Mouse (Mus musculus): ENCODE results near the gene Rnaset2a. TPM values are rescaled to one million over a fixed set of nuclear protein-coding genes. Genes with fewer than 3 reads are reported as not detected.
"Not testable (repeated sequence)": the region's sequence is repeated elsewhere in the genome, so short reads cannot be mapped to it uniquely, and the experiment has no call there.

The Rnaset2a gene
- polyA plus RNA-seq, 1 experiment from 2014 or later, result 12.0 TPM

DNA sequence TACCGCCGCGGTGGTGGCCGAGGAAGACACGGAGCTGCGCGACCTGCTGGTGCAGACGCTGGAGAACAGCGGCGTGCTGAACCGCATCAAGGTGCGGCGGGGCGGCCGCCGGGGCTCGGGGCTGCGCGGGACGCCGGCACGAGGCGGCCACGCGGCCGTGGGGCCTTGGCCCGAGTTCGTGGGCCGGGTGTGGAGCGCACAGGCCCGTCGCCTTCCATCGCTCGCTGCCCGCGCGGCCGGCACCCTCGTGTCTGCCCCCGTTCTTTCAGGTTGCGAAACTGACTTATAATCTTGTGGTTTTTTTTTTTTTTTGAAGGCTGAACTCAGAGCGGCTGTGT, 17.7 kb upstream of the Rnaset2a start:
- H3K27me3 ChIP-seq; H3K4me1 ChIP-seq; ATAC-seq (replicated peaks); H3K9me3 ChIP-seq: not testable (repeated sequence)
- H3K27ac ChIP-seq (replicated peaks), result 0 out of 2 replicates have a peak overlapping the region, but pooled peaks have one; percentile 43
- peaks cover 14% of the 10 kb centered on the region for H3K36me3 ChIP-seq
- peak overlapping the region; percentile 55 for H3K4me3 ChIP-seq
- WGBS, result under 1% methylated on average over 37 of the region's 42 CpGs
- peak overlapping the region; percentile 49 for H3K9ac ChIP-seq (replicated peaks)
- H3K4me2 ChIP-seq (replicated peaks), result peak overlapping the region; percentile 39

DNA sequence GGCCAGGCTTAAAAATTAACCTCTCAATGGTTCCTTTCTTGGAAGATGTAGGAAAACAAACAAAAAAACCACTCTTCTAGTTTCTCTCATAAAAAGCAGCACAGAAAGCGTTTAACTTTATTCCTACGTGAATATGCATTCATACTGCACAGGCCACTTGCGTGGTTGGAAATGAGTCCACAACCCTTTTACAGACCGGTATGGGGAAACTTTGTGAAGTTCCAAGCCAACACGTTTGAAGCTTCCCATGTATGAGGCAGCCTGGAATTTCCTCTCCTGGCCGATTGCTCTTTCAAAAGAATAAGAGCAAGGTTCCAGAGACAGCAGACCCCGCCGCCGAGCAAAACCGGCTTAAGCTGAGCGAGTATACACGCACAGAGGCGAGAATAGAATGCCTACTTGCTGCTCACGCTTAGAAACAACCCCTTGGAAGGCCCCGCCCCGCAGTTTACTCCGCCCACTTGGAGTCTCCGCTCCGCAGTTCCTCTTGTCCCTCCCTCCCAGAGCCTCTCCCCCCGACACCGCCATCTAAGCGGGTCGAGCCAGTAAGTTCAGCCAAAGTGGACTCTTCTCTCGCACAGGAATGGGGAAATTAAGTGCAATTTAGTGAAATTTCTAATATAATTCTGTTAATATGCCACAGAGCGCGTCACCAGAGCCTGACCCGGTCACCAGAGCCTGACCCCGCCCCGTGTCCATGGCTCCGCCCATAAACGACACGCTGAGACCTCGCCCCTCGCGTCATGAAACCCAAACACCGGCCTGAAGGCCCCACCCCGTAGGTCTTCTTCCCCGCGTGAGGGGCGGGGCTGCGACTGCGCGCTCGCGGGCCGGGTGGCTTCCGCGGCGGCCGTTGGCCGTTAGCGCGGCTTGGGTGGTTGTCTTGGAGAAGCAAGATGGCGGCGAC, 17.1 kb upstream of the Rnaset2a start, which contains the start of gene Fgfr1op:
Gene Fgfr1op (plus strand): TSS at position 801 of the 907 bp plus-strand sequence.
- peak within 1 kb of the TSS; percentile 55 for H3K4me3 ChIP-seq
- H3K9ac ChIP-seq (replicated peaks), result peak within 1 kb of the TSS; percentile 49
- not testable (repeated sequence) for H3K36me3 ChIP-seq, H3K4me1 ChIP-seq, H3K9me3 ChIP-seq, H3K27me3 ChIP-seq
- peak; percentile 97 for ATAC-seq (replicated peaks)
- H3K27ac ChIP-seq (replicated peaks), result 0 out of 2 replicates have a peak within 1 kb of the TSS, but pooled peaks have one; percentile 43
- 1% methylated on average over 21 of the region's 55 CpGs for WGBS
- peak within 1 kb of the TSS; percentile 39 for H3K4me2 ChIP-seq (replicated peaks)

DNA sequence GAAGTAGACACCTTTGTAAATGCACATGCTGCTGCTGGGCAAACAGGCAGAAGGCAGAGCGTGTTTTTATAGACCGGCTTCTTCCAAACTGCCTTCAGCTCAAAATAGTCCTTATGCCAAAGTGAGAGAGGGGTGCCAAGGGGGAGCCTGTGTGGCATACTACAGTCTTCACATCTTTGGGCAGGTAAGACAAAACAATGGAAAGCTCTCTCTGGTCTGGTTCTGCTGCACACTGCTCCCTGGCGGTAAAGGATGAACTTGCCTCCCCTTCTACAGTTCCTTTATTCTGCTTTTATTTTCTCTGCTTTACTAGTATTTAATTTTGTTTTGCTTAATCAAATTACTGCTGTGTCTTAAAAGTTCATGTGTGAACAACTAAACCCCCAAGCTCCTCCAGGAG, 13.1 kb upstream of the Rnaset2a start:
- H3K4me3 ChIP-seq; H3K27ac ChIP-seq (replicated peaks); H3K27me3 ChIP-seq; H3K36me3 ChIP-seq; H3K4me1 ChIP-seq; H3K9me3 ChIP-seq; H3K9ac ChIP-seq (replicated peaks); ATAC-seq (replicated peaks); H3K4me2 ChIP-seq (replicated peaks): not testable (repeated sequence)
- 59% methylated on average over 3 of the region's 3 CpGs for WGBS

DNA sequence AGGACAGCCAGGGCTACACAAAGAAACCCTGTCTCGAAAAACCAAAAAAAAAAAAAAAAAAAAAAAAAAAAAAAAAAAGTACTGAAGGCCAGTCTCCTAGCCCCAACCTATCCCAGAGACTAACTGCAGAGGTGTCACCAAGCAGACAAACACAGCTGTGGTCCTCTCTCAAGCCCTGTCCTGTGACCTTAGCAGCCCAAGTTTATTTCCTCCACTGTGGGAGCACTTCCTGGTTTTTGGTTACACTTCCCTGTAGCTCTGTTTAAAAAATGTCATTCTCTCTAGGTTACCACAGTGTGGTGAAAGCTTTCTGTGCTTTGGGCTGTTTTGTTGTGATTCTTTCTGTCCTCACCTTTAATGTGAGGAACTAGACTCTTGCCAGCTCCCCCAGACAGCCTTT, 10.7 kb upstream of the Rnaset2a start:
- no CpG with 5 or more reads among the region's 1 CpGs for WGBS
- not testable (repeated sequence) for H3K27me3 ChIP-seq; H3K27ac ChIP-seq (replicated peaks); H3K36me3 ChIP-seq; H3K4me3 ChIP-seq; H3K9ac ChIP-seq (replicated peaks); H3K9me3 ChIP-seq; H3K4me2 ChIP-seq (replicated peaks); ATAC-seq (replicated peaks); H3K4me1 ChIP-seq

DNA sequence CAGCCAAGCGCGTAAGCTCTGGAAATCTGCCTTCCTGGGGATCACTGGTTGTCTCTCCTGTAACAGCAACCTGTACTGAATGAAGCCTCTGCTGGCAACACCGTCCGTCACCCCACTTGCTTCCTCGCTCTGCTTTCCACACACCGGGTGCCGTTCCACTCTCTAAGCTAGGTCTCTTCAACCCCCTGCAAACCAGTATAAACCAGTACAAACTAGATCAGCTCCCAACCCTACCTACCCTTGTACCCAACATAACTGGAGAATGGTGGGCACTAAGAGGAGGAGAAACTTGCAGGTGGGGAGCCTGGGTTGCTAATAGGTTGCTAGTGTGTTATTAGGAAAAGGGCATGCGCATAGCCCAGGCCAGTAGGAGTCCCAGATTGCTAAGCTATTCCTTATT, 8.1 kb upstream of the Rnaset2a start:
- not testable (repeated sequence) for H3K9me3 ChIP-seq; H3K4me2 ChIP-seq (replicated peaks); H3K27me3 ChIP-seq; H3K27ac ChIP-seq (replicated peaks); H3K4me3 ChIP-seq; H3K36me3 ChIP-seq; ATAC-seq (replicated peaks); H3K4me1 ChIP-seq; H3K9ac ChIP-seq (replicated peaks)
- WGBS, result 100% methylated on average over 1 of the region's 8 CpGs

DNA sequence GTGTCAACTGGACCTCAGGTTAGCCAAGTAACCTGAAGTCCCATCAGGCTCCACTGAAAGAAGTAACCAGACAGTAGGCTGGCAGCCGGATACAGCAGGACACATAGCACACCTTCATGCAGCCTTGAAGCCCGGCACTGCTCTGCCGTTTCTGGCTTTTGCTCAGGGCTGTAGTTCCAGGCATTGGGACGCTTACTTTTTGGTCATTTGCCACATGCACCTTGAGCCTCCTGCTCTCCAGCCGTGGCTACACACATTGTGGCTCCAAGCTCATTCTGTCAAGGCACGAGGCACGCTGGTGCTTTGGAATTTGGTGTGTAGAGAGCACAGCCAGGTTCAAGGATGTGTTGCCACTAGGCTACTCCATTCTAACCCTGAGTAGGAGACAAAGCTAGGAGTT, 7.1 kb upstream of the Rnaset2a start:
- not testable (repeated sequence) for H3K4me3 ChIP-seq; H3K27me3 ChIP-seq; H3K4me2 ChIP-seq (replicated peaks); ATAC-seq (replicated peaks); H3K36me3 ChIP-seq; H3K4me1 ChIP-seq; H3K9me3 ChIP-seq; H3K27ac ChIP-seq (replicated peaks); H3K9ac ChIP-seq (replicated peaks)
- 88% methylated on average over 7 of the region's 7 CpGs for WGBS

GRCm38 (mm10) chr17:8146931-8147330, 966 bp downstream of the Rnaset2a start:
- H3K27ac ChIP-seq (replicated peaks); H3K4me1 ChIP-seq; H3K27me3 ChIP-seq; H3K9me3 ChIP-seq; H3K36me3 ChIP-seq: not testable (repeated sequence)
- Histone ChIP-seq H3K4me3 (peak overlapping the region; percentile 51), H3K9ac (replicated peaks) (peak overlapping the region; percentile 64; the same call in 1 of the 2 replicates), H3K4me2 (replicated peaks) (peak overlapping the region; percentile 61)
- ATAC-seq (replicated peaks), result peak; percentile 11; the same call in 1 of the 2 replicates
- 19% methylated on average over 5 of the region's 5 CpGs for WGBS

- not testable (repeated sequence) for H3K27ac ChIP-seq (replicated peaks); H3K36me3 ChIP-seq; H3K27me3 ChIP-seq; ATAC-seq (replicated peaks); H3K9ac ChIP-seq (replicated peaks); H3K4me3 ChIP-seq; H3K9me3 ChIP-seq; H3K4me1 ChIP-seq; H3K4me2 ChIP-seq (replicated peaks)
- WGBS, result 37% methylated on average over 11 of the region's 14 CpGs
Measured at GRCm38 (mm10) chr17:8143802-8144673, 3.9 kb downstream of the Rnaset2a start.

DNA sequence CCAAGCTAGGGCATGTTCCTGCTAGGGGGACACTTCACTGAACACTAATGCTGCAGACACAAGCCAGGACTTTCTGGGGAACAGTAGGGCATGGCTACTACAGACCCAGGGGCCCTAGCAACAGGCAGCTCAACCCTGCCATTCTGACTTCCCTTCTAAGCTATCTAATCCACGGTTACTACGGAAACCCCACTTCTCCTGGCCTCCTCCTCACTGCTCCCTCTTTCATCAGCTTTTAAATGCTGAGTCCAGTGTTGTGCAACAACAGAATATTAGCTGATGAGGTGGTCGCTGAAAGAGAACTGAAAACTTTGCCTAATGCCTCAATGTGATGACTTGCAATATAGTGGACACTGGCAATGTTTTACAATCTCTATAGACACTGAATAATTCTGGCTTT, 7.7 kb downstream of the Rnaset2a start:
- not testable (repeated sequence) for ATAC-seq (replicated peaks); H3K4me1 ChIP-seq; H3K4me2 ChIP-seq (replicated peaks); H3K27ac ChIP-seq (replicated peaks); H3K9me3 ChIP-seq; H3K27me3 ChIP-seq; H3K9ac ChIP-seq (replicated peaks); H3K4me3 ChIP-seq; H3K36me3 ChIP-seq
- WGBS, result 31% methylated on average over 3 of the region's 3 CpGs

DNA sequence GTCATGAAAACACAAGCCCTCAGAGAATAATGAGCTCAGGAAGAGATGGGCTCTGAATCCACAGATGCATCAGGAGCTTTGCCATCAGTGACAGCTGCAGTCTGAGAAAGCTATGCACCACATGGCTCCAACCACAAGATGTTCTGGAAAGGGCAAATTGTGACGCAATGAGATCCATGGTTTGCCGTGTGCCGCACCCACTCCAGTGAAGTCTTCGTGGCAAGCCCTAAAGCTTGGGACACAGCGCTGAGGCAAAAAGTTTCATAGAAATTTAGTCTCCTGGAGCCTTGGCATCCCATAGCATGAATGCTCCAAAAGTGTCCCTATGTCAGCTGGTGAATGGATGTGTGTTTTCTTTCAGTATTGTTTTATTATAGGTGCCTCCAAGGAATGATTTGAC, 9.8 kb downstream of the Rnaset2a start:
- H3K27me3 ChIP-seq; H3K4me3 ChIP-seq; H3K36me3 ChIP-seq; H3K27ac ChIP-seq (replicated peaks); H3K9ac ChIP-seq (replicated peaks); H3K4me2 ChIP-seq (replicated peaks); H3K9me3 ChIP-seq; ATAC-seq (replicated peaks); H3K4me1 ChIP-seq: not testable (repeated sequence)
- 95% methylated on average over 5 of the region's 5 CpGs for WGBS

DNA sequence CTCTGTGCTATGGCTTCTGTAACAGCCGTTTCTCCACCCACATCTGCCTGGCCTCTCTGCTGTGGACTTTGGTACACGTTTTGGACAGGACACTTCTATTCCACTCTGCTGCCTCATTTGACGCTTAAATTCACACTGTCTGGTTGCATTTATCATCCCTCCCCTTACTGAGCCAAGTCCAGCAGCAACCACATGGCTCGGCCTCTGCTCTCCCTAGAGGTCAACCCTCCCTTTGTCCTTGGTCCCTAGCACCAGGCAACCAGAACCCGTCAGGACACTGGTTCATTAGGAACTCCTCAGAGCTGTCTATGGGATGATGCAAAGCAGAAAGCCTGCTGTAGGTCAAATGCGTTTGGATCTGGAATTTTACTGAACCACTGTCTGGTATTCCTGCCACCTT, 17.0 kb downstream of the Rnaset2a start:
- H3K4me1 ChIP-seq; H3K27ac ChIP-seq (replicated peaks); ATAC-seq (replicated peaks); H3K9me3 ChIP-seq; H3K27me3 ChIP-seq; H3K9ac ChIP-seq (replicated peaks); H3K4me3 ChIP-seq; H3K36me3 ChIP-seq; H3K4me2 ChIP-seq (replicated peaks): not testable (repeated sequence)
- no CpG with 5 or more reads among the region's 6 CpGs for WGBS

DNA sequence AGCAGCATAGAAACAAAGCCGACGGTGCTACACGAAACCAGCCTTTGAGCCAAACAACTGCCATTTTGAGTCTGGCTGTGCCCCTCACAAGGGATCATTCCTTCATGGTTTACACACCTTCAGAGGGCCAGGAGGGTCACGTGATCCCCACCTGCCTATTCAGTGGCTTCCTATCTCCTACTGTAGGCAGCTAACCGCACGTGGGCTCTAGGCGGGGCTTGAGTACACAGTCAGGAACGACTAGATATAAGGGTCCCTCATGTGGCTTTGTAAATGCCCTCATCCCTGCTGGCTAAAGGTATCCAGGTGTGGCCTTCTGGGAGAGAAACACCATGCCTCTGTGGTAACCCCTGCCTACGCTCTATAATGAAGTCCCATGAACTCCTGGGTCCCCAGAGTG, 18.3 kb downstream of the Rnaset2a start:
- H3K27me3 ChIP-seq; H3K9ac ChIP-seq (replicated peaks); H3K27ac ChIP-seq (replicated peaks); H3K9me3 ChIP-seq; H3K4me3 ChIP-seq; H3K4me2 ChIP-seq (replicated peaks); H3K4me1 ChIP-seq; ATAC-seq (replicated peaks); H3K36me3 ChIP-seq: not testable (repeated sequence)
- 82% methylated on average over 9 of the region's 9 CpGs for WGBS
